Mouse (Mus musculus): Measurements from ENCODE around the gene Fbxo6. TPM values are rescaled to one million over a fixed set of nuclear protein-coding genes. Genes with fewer than 3 reads are reported as not detected.
A peak's percentile ranks its signal among the peaks of the same experiment; 100 is the strongest.

Gene Fbxo6
- polyA plus RNA-seq, 1 experiment from 2014 or later: 15.6 TPM

DNA sequence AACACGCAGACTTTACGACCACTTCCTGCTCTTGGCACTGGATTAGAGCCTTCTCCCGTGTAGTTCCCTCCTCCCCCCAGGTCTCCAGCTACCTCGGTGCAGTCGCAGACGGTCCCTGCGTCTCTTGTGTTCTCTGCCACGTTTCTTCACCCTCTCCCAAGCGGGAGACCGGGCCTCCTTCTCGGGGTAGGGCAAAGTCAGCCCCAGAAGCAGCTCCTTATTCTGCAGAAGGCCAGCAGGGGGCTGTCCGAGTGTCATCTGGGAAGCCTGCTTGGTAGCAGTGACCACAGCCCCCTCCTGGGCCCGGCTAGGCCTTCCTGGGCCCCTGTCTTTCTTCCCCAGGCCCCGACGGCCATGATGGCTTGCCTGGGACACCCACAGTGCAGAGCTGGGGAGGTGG is 36.5 kb downstream of the Fbxo6 start:
- WGBS: 4% methylated on average over 15 of the region's 15 CpGs
- H3K4me3 ChIP-seq: peak overlapping the region; percentile 22
- peak; percentile 61 for DNase-seq (ENCODE audit: low spot score)
- H3K36me3 ChIP-seq: peaks cover 30% of the 10 kb centered on the region
- H3K27me3 ChIP-seq (ENCODE audit: insufficient read depth, poor library complexity, severe bottlenecking): peaks cover 9% of the 10 kb centered on the region
- H3K4me1 ChIP-seq (replicated peaks): peaks cover 22% of the 10 kb centered on the region
- peak overlapping the region; percentile 81 for H3K27ac ChIP-seq
- peaks cover 8% of the 10 kb centered on the region; the same call in 1 of the 2 replicates for H3K9me3 ChIP-seq

- Histone ChIP-seq H3K9me3 (peaks cover 8% of the 10 kb centered on the region; the same call in 1 of the 2 replicates), H3K4me1 (replicated peaks) (peaks cover 22% of the 10 kb centered on the region), H3K4me3 (peak overlapping the region; percentile 22), H3K27ac (peak overlapping the region; percentile 81), H3K36me3 (peaks cover 35% of the 10 kb centered on the region), H3K27me3 (ENCODE audit: insufficient read depth, poor library complexity, severe bottlenecking) (peaks cover 9% of the 10 kb centered on the region)
- DNase-seq (ENCODE audit: low spot score): peak; percentile 91
- WGBS: 4% methylated on average over 15 of the region's 15 CpGs
Observed at GRCm38 (mm10) chr4:148114758-148115391, 37.1 kb downstream of the Fbxo6 start.

DNA sequence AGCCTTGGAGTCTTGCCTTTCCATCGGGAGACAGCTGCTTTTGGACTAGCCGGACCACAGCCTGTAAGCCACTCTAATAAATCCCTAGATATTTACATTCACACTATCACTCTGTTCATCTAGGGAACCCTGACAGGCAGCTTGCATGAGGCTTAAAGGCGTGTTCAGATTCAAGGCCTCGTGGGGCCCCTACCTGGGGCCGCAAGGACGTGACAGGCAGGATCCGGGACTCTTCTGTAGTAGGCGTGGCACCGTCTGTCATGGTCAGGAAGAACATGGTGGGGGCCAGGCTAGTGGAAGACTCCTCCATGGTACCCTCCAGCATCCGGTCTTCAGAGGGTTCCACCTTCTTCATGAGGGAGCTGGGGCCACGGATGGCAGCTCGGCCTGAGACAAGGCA is 39.4 kb downstream of the Fbxo6 start:
- peaks cover 50% of the 10 kb centered on the region for H3K36me3 ChIP-seq

GRCm38 (mm10) chr4:148109215-148109614 is 42.7 kb downstream of the Fbxo6 start:
- no peak overlapping the region for H3K4me3 ChIP-seq
- peaks cover 29% of the 10 kb centered on the region for H3K4me1 ChIP-seq (replicated peaks)
- DNase-seq (ENCODE audit: low spot score): no peak
- H3K27ac ChIP-seq: peak overlapping the region; percentile 75
- peaks cover 50% of the 10 kb centered on the region for H3K36me3 ChIP-seq
- WGBS: 89% methylated on average over 5 of the region's 5 CpGs
- H3K9me3 ChIP-seq: no peaks in the 10 kb centered on the region
- H3K27me3 ChIP-seq (ENCODE audit: insufficient read depth, poor library complexity, severe bottlenecking): peaks cover 6% of the 10 kb centered on the region; the same call in 1 of the 2 replicates

More for the DNA sequence above, 39.4 kb downstream of the Fbxo6 start:
- Histone ChIP-seq H3K27ac (no peak overlapping the region), H3K4me3 (no peak overlapping the region), H3K27me3 (ENCODE audit: insufficient read depth, poor library complexity, severe bottlenecking) (peaks cover 9% of the 10 kb centered on the region), H3K9me3 (peaks cover 8% of the 10 kb centered on the region; the same call in 1 of the 2 replicates), H3K4me1 (replicated peaks) (peaks cover 38% of the 10 kb centered on the region)
- no peak for DNase-seq (ENCODE audit: low spot score)
- 85% methylated on average over 12 of the region's 12 CpGs for WGBS

DNA sequence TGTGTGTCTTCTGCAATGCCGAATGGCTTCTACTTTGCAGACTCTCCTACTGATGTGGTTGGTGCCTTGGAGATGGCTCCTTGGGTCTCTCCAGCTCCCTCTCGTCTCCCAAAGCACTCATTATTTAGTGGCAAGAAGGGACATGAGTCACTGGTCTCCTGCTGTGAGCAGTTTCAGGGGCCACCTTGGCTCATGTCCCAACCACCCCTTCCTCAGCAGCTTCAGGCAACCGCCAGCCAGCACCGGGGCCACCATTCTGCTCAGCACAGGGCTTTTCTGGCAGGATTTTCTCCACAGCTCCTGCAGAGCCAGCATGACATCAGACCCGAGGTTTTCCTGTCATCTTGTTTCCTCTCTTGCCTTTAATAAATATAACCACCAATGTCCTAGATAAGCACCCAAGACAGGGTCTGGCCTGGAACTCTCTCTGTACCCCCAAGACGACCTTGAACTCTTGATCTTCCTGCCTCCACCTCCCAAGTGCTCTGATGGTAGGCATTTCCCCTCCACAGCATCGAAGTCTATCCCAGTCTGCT is 43.3 kb downstream of the Fbxo6 start:
- 70% methylated on average over 7 of the region's 7 CpGs for WGBS
- Histone ChIP-seq H3K4me3 (no peak overlapping the region), H3K9me3 (no peaks in the 10 kb centered on the region), H3K36me3 (peaks cover 44% of the 10 kb centered on the region), H3K27me3 (ENCODE audit: insufficient read depth, poor library complexity, severe bottlenecking) (peaks cover 6% of the 10 kb centered on the region; the same call in 1 of the 2 replicates), H3K27ac (peak overlapping the region; percentile 75), H3K4me1 (replicated peaks) (peaks cover 29% of the 10 kb centered on the region)
- DNase-seq (ENCODE audit: low spot score): no peak

DNA sequence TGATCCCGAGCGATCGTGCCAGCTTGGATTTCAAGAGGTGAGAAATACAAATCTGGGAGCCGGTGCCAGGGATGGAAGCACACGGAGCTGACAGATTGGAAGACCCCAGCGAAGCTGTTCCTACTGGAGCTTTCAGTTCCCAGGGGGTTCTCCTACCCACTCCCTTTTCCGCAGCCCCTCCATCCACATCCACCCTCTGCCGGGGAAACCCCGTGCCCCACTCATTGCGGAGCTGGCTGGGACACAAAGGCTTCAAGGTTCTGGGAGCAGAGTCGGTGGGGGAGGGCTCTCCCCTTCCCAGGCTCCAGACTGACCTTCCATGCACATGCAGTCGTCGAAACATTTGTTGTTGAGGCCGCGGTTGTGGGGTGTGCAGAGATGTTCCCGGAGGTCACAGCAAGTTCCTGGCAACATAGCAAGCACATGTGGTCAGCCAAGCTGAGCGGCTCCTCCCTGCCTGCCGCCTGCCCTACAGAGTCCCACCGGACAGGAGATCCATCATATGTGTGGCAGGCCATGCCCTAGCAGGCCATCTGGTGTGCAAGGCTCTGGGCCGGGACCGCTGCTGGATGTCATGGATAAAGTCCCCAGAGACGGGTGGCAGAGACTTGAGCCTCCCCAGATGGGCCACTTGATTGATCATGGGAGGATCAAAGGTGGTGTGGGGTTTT is 44.2 kb downstream of the Fbxo6 start:
- peak; percentile 61 for DNase-seq (ENCODE audit: low spot score)

DNA sequence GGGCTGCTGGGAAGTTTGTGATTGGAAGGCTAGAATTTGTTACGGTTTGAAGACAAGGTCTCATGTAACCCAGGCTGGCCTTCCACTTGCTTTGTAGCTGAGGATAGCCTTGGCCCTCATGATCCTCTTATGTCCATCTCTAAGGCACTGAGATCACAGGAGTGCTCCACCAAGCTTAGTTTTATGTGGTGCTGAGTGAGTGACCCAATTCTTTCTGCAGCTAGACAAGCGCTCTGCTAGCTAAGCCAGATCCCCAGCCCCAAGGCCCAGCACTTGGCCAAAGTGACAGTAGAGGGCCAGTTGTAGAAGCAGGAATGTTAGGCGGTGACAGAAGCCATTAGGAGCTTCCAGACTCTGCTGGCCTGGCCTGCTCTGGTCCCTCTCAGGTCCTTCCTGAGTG is 47.8 kb downstream of the Fbxo6 start:
- H3K27ac ChIP-seq: no peak overlapping the region
- no peak for DNase-seq (ENCODE audit: low spot score)
- no peak overlapping the region for H3K4me3 ChIP-seq
- no peaks in the 10 kb centered on the region for H3K9me3 ChIP-seq
- H3K4me1 ChIP-seq (replicated peaks): peaks cover 40% of the 10 kb centered on the region
- H3K36me3 ChIP-seq: peaks cover 26% of the 10 kb centered on the region
- WGBS: 86% methylated on average over 3 of the region's 3 CpGs
- peaks cover 31% of the 10 kb centered on the region for H3K27me3 ChIP-seq (ENCODE audit: insufficient read depth, poor library complexity, severe bottlenecking)

More for the DNA sequence above, 44.2 kb downstream of the Fbxo6 start:
- H3K4me1 ChIP-seq (replicated peaks): peaks cover 29% of the 10 kb centered on the region
- H3K9me3 ChIP-seq: no peaks in the 10 kb centered on the region
- H3K36me3 ChIP-seq: peaks cover 38% of the 10 kb centered on the region
- H3K27me3 ChIP-seq (ENCODE audit: insufficient read depth, poor library complexity, severe bottlenecking): peaks cover 9% of the 10 kb centered on the region; the same call in 1 of the 2 replicates
- 58% methylated on average over 22 of the region's 22 CpGs for whole genome bisulfite sequencing
- 0 out of 2 replicates have a peak overlapping the region, but pooled peaks have one; percentile 20 for H3K4me3 ChIP-seq
- peak overlapping the region; percentile 75 for H3K27ac ChIP-seq

DNA sequence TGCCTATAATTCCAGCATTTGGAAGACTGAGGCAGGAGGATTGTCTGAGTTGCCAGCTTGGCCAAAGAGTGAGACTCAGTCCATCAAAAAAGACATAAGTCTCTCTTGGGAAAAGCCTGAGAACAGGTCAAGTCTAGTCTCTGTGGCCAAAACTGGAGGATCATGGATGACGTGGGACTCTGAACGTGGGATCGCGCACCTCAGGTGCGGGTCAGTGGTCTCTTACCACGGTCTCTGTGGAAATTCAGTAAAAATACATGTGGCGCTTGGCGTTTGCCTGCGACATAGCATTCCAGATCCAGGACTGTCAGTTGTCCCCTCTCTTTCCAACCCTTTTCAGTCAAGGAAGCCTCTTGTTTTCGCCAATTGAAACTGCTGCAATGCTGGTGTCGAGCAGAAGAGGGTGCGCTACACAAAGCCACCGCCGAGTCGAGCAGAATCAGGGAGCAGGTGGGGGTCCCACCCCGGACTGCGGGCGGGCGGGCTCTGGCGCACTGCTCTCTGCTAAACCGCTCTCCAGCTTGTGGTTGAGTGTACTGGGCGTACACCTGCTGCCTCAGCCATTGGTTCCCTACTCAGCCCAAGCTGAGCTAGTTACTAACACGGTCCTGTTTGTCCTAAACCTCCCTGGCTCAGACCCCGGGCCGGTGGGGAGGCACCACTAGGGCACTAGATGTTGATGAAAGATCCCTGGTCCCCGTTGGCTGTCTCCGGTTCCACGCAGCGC is 50.0 kb downstream of the Fbxo6 start:
- H3K4me1 ChIP-seq (replicated peaks): peaks cover 18% of the 10 kb centered on the region
- peak; percentile 82 for DNase-seq (ENCODE audit: low spot score)
- H3K9me3 ChIP-seq: no peaks in the 10 kb centered on the region
- WGBS: 16% methylated on average over 29 of the region's 29 CpGs
- peaks cover 9% of the 10 kb centered on the region for H3K36me3 ChIP-seq
- peak overlapping the region; percentile 85 for H3K27ac ChIP-seq
- peak overlapping the region; percentile 44 for H3K4me3 ChIP-seq
- peaks cover 27% of the 10 kb centered on the region for H3K27me3 ChIP-seq (ENCODE audit: insufficient read depth, poor library complexity, severe bottlenecking)

GRCm38 (mm10) chr4:148098666-148099065 is 53.3 kb downstream of the Fbxo6 start:
- Histone ChIP-seq H3K27ac (no peak overlapping the region), H3K27me3 (ENCODE audit: insufficient read depth, poor library complexity, severe bottlenecking) (peaks cover 25% of the 10 kb centered on the region), H3K9me3 (no peaks in the 10 kb centered on the region), H3K36me3 (peaks cover 9% of the 10 kb centered on the region), H3K4me3 (no peak overlapping the region), H3K4me1 (replicated peaks) (peaks cover 18% of the 10 kb centered on the region)
- WGBS: 90% methylated on average over 3 of the region's 3 CpGs
- no peak for DNase-seq (ENCODE audit: low spot score)

GRCm38 (mm10) chr4:148097936-148098335 is 54.0 kb downstream of the Fbxo6 start:
- Histone ChIP-seq H3K9me3 (no peaks in the 10 kb centered on the region), H3K4me3 (no peak overlapping the region), H3K36me3 (peaks cover 9% of the 10 kb centered on the region), H3K4me1 (replicated peaks) (peaks cover 18% of the 10 kb centered on the region), H3K27me3 (ENCODE audit: insufficient read depth, poor library complexity, severe bottlenecking) (peaks cover 22% of the 10 kb centered on the region), H3K27ac (no peak overlapping the region; the same call in 1 of the 2 replicates)
- no peak for DNase-seq (ENCODE audit: low spot score)
- WGBS: 94% methylated on average over 2 of the region's 2 CpGs

Measured in hindbrain, embryonic 10.5 days (tissue).